Comparison of ENCODE assay signal across 9 mouse cellular contexts in genomic region chr4:57263061-57263685, GRCm38 (mm10). TPM values are rescaled to one million over a fixed set of nuclear protein-coding genes. Genes with fewer than 3 reads are reported as not detected.
DNase-seq lines count a peak whose midpoint lies in the region; TF ChIP-seq lines count a peak whose summit lies in the region.
"Had no signal": no experiment of that assay in that cellular context is flagged by ENCODE, and none has a peak within 500 bp of the region (broad histone marks: within the 10 kb centered on the region; RNA-seq: fewer than 3 reads in every experiment).

No protein-coding gene starts in this region.

- DNase-seq in gastrocnemius, adult 2 months: peak; percentile 79
- no peak for DNase-seq in gastrocnemius, postnatal 10 days
- DNase-seq in testis, postnatal 10 days (ENCODE audit: low spot score): peak; percentile 73
- no peak for DNase-seq in testis, postnatal 14 days (ENCODE audit: low spot score)
- peak; percentile 66 for DNase-seq in embryo, embryonic 10.5 days (ENCODE audit: low spot score)
- peak; percentile 54 for DNase-seq in lung, postnatal 14 days
- no peak for DNase-seq in neural tube, embryonic 10.5 days (ENCODE audit: extremely low spot score, low spot score)
- no peak for DNase-seq in layer of hippocampus, adult 9-10 months (ENCODE audit: low spot score)

- no peak overlapping the region for H3K4me3 ChIP-seq in gastrocnemius, adult 2 months
- H3K4me3 ChIP-seq: megakaryocyte, embryonic 14.5 days had no signal

- peak overlapping the region; percentile 84 for H3K27ac ChIP-seq in gastrocnemius, adult 2 months

- intact Hi-C loops in gastrocnemius, adult 2 months (cut with DNase I): no loop called here

- peak; percentile 68 for TF ChIP-seq CTCF in gastrocnemius, adult 2 months (IDR thresholded peaks at IDR 0.05)

RNA-seq across cellular contexts. Expression of gene Ptpn3, which starts 38.5 kb away (rescaled TPM):
- total RNA-seq in gastrocnemius, adult 2 months (2021): 10 to 100 TPM; 29.8 to 77.3 TPM
- 10 to 100 TPM; 13.8 to 17.0 TPM for total RNA-seq in gastrocnemius, postnatal 10 days (2021)

Comparison
In these comparisons a context has a peak if more than half of its experiments do, and no peak if none do; other contexts are left out.
1. DNase-seq: peak in gastrocnemius, adult 2 months (single experiment), testis, postnatal 10 days (single experiment), embryo, embryonic 10.5 days (single experiment) and lung, postnatal 14 days (single experiment); none in gastrocnemius, postnatal 10 days (single experiment), testis, postnatal 14 days (single experiment), neural tube, embryonic 10.5 days (single experiment) and layer of hippocampus, adult 9-10 months (single experiment).